Mouse (Mus musculus): ENCODE results near the gene Eef2k.

DNA sequence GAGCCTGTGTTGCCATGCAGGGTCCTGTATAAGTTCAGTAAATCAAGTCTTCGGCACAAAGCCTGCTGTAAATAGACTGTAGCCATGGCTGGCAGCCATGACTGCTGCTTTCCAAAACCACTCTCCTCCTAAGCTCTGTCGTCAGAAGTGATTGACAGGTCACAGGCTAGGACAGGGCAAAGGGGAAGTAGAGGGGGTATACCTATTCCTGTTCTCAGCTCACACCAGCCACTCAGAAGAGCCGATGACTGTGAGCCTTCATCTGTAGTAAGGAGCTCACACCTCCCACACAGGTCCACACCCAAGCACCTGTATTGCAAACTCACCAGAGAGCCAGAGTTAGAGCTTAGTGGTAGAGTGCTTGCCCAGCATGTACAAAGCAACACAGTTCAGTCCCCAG is 46.3 kb upstream of the Eef2k start:
- TF ChIP-seq CHD2 (IDR thresholded peaks at IDR 0.05; ENCODE audit: low read depth, low read length) (no peak), ZC3H11A (IDR thresholded peaks at IDR 0.05; ENCODE audit: borderline replicate concordance, low read depth, low read length) (no peak), HCFC1 (IDR thresholded peaks at IDR 0.05; ENCODE audit: borderline replicate concordance, insufficient read depth, low read length) (no peak), MAFK (IDR thresholded peaks at IDR 0.05; ENCODE audit: insufficient read depth, low read depth, low read length) (no peak), ZNF384 (IDR thresholded peaks at IDR 0.05; ENCODE audit: low read depth, low read length) (no peak)
